Mouse (Mus musculus) splenic B cell, adult 2 months (primary cell): ENCODE results near the gene Apbb2.
"Not testable (repeated sequence)": the region's sequence is repeated elsewhere in the genome, so short reads cannot be mapped to it uniquely, and the experiment has no call there.

Experiments used
- DNase-seq: peaks from one replicate; pipeline ENCODE4 v3.0.0-alpha.2; 2011; ENCODE audit warnings: low read depth, low spot score
- H3K27me3 ChIP-seq: 2 replicates; pipeline ENCODE4 v1.6.1; 2012; ENCODE audit warnings: mild to moderate bottlenecking, low read length, moderate library complexity, mixed read lengths; ENCODE audit not compliant: control insufficient read depth, poor library complexity, insufficient read depth, severe bottlenecking
- H3K36me3 ChIP-seq: 2 replicates; pipeline ENCODE4 v1.6.1; 2012; ENCODE audit warnings: mild to moderate bottlenecking, low read length, moderate library complexity, mixed read lengths; ENCODE audit not compliant: control insufficient read depth, poor library complexity, insufficient read depth, severe bottlenecking

Apbb2 gene

GRCm38 (mm10) chr5:66279650-66280049, 338.9 kb downstream of the Apbb2 start:
- no peaks in the 10 kb centered on the region for H3K27me3 ChIP-seq
- DNase-seq: no peak

GRCm38 (mm10) chr5:66274417-66274816, 344.2 kb downstream of the Apbb2 start:
- no peak for DNase-seq
- Histone ChIP-seq H3K27me3 (no peaks in the 10 kb centered on the region), H3K36me3 (no peaks in the 10 kb centered on the region)

More at GRCm38 (mm10) chr5:66279650-66280049, 338.9 kb downstream of the Apbb2 start:
- H3K36me3 ChIP-seq: no peaks in the 10 kb centered on the region

- no peaks in the 10 kb centered on the region for H3K36me3 ChIP-seq
- no peak for DNase-seq
- no peaks in the 10 kb centered on the region for H3K27me3 ChIP-seq
Measured at GRCm38 (mm10) chr5:66271141-66271540, 347.4 kb downstream of the Apbb2 start.

- Histone ChIP-seq H3K27me3 (no peaks in the 10 kb centered on the region), H3K36me3 (no peaks in the 10 kb centered on the region)
- no peak for DNase-seq
Measured at GRCm38 (mm10) chr5:66269616-66270015, 349.0 kb downstream of the Apbb2 start.

GRCm38 (mm10) chr5:66263398-66263797, 355.2 kb downstream of the Apbb2 start:
- H3K27me3 ChIP-seq: no peaks in the 10 kb centered on the region; the same call in none of the 2 replicates
- no peaks in the 10 kb centered on the region for H3K36me3 ChIP-seq
- DNase-seq: peak; percentile 44

- no peak for DNase-seq
- no peaks in the 10 kb centered on the region; the same call in none of the 2 replicates for H3K27me3 ChIP-seq
- no peaks in the 10 kb centered on the region for H3K36me3 ChIP-seq
Measured at GRCm38 (mm10) chr5:66262475-66262874, 356.1 kb downstream of the Apbb2 start.

- peak; percentile 26 for DNase-seq
- Histone ChIP-seq H3K36me3 (no peaks in the 10 kb centered on the region), H3K27me3 (no peaks in the 10 kb centered on the region; the same call in none of the 2 replicates)
Measured at GRCm38 (mm10) chr5:66259756-66260448, 358.7 kb downstream of the Apbb2 start, which contains the start of gene Nsun7. Gene Nsun7 (plus strand): TSS chr5:66259897.

- DNase-seq, H3K27me3 ChIP-seq, H3K36me3 ChIP-seq: not testable (repeated sequence)
Measured at GRCm38 (mm10) chr5:66259431-66259755, 359.2 kb downstream of the Apbb2 start.

- no peak for DNase-seq
- no peaks in the 10 kb centered on the region for H3K36me3 ChIP-seq
- no peaks in the 10 kb centered on the region; the same call in none of the 2 replicates for H3K27me3 ChIP-seq
Measured at GRCm38 (mm10) chr5:66259000-66259399, 359.6 kb downstream of the Apbb2 start.

- no peak for DNase-seq
- no peaks in the 10 kb centered on the region; the same call in 1 of the 2 replicates for H3K27me3 ChIP-seq
- H3K36me3 ChIP-seq: no peaks in the 10 kb centered on the region
Measured at GRCm38 (mm10) chr5:66255044-66255443, 363.5 kb downstream of the Apbb2 start.

GRCm38 (mm10) chr5:66253219-66253618, 365.4 kb downstream of the Apbb2 start:
- H3K27me3 ChIP-seq: no peaks in the 10 kb centered on the region

More at GRCm38 (mm10) chr5:66253219-66253618, 365.4 kb downstream of the Apbb2 start:
- DNase-seq: no peak
- no peaks in the 10 kb centered on the region for H3K36me3 ChIP-seq
